Mouse (Mus musculus): ENCODE results near the gene Sall1. TPM values are rescaled to one million over a fixed set of nuclear protein-coding genes. Genes with fewer than 3 reads are reported as not detected.

The Sall1 gene
- polyA plus RNA-seq (2015; fragmentation: Nextera tagmentation; extraction: Ambion mirVana) = 0.10 and 0.21 TPM in 2 replicates

DNA sequence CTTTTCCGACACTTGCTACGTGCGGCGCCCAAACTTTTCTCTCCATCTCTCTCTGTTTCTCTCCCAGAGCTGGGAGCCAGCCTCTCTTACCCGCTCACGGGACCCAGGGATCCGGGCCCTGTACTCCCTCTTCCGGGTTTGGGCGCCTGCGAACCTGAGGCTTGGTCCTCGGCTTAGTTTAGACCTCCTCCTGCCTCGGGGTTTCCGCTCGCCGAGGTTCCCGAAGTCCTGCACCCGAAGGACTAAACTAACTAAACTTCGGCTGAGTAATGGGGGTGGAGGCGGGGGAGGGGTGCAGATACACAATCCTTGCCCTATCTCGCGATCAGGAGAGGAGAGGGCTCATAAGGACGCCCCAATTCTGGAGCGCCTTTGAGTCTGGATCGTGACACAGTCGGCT, at the start of gene Sall1:
Sall1 (minus strand) TSS at position 223 of the 400 bp plus-strand sequence.
- Histone ChIP-seq H3K4me1 (peaks cover 37% of the 10 kb centered on the region), H3K36me3 (no peaks in the 10 kb centered on the region), H3K4me3 (peak within 1 kb of the TSS; percentile 43), H3K9ac (no peak within 1 kb of the TSS; the same call in none of the 2 replicates), H3K9me3 (no peaks in the 10 kb centered on the region), H3K27me3 (peaks cover 99% of the 10 kb centered on the region), H3K4me2 (peak within 1 kb of the TSS; percentile 89), H3K27ac (no peak within 1 kb of the TSS)
- no peak for ATAC-seq (ENCODE audit: borderline replicate concordance, extremely low read depth, low FRiP score, low TSS enrichment)
- WGBS = under 1% methylated on average over 25 of the region's 25 CpGs

DNA sequence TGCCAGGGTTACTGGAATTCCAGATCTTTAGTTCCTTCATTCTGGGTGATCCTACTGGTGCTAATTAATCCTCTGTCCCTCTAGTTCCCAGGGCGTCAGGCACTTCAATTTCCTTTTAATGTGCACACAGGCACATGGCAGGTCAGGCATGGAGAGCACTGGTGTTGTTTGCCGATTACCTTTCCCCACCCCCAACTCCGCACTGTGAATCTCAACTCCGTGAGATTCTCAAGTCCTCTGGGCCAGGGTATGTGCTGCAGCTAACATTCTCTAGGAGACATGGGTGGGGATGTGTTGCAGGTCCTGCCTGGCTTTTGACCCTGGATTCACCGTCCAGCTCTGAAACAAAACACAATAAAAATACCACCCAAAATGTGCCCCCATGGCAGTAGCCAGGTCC, 46.0 kb upstream of the Sall1 start:
- Histone ChIP-seq H3K27me3 (peaks cover 8% of the 10 kb centered on the region; the same call in 1 of the 2 replicates), H3K9me3 (no peaks in the 10 kb centered on the region), H3K36me3 (no peaks in the 10 kb centered on the region), H3K4me2 (no peak overlapping the region), H3K27ac (no peak overlapping the region), H3K4me3 (no peak overlapping the region), H3K9ac (no peak overlapping the region), H3K4me1 (no peaks in the 10 kb centered on the region)
- no peak for ATAC-seq (ENCODE audit: borderline replicate concordance, extremely low read depth, low FRiP score, low TSS enrichment)
- WGBS = 29% methylated on average over 5 of the region's 5 CpGs

DNA sequence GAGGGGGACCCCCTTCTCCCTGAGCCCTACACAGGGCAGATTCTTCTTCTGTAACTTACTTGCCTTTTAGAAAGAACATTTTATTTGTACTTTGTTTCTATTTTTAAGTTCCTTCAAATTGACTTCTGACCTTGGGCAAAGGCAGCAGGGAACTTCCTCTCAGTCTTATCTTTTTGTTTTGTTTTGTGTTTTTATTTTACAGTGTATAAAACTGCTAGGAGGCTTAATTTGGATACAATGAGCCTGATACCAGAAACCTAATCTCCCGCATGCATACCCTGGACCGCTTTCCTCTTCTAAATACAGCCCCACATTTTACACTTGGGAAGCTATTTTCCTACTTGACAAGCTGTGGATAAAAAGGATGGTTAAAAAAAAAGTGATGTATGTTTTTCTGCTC, 35.2 kb upstream of the Sall1 start:
- ATAC-seq (ENCODE audit: borderline replicate concordance, extremely low read depth, low FRiP score, low TSS enrichment) = no peak
- Histone ChIP-seq H3K27ac (no peak overlapping the region), H3K4me3 (no peak overlapping the region), H3K4me2 (no peak overlapping the region), H3K36me3 (no peaks in the 10 kb centered on the region), H3K9ac (no peak overlapping the region), H3K4me1 (no peaks in the 10 kb centered on the region), H3K9me3 (no peaks in the 10 kb centered on the region), H3K27me3 (no peaks in the 10 kb centered on the region)
- 75% methylated on average over 2 of the region's 2 CpGs for WGBS

DNA sequence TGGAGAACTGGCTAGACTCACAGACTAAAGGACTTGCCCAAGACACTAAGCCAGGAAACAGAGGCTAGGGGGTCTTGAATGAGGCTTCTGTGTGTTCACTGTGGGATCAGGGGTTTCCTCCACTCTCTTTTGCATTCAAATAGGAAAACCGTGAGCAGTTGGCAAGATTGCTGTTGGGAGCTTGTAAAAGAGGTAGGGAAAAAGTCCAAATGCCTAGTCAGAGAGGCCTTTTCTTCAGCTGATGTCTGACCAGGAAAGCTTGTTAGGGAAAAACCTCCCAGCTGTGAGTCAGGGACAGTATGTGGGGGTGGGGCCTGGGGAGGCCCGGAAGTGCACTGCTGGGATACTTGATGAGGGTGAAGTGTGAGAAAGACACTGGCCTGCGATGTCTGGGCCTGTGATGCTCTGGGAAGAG, 29.0 kb upstream of the Sall1 start:
- WGBS = 14% methylated on average over 3 of the region's 3 CpGs
- Histone ChIP-seq H3K4me3 (no peak overlapping the region), H3K27me3 (no peaks in the 10 kb centered on the region), H3K36me3 (no peaks in the 10 kb centered on the region), H3K4me1 (no peaks in the 10 kb centered on the region), H3K9me3 (no peaks in the 10 kb centered on the region), H3K27ac (no peak overlapping the region), H3K9ac (no peak overlapping the region), H3K4me2 (no peak overlapping the region)
- ATAC-seq (ENCODE audit: borderline replicate concordance, extremely low read depth, low FRiP score, low TSS enrichment) = no peak

DNA sequence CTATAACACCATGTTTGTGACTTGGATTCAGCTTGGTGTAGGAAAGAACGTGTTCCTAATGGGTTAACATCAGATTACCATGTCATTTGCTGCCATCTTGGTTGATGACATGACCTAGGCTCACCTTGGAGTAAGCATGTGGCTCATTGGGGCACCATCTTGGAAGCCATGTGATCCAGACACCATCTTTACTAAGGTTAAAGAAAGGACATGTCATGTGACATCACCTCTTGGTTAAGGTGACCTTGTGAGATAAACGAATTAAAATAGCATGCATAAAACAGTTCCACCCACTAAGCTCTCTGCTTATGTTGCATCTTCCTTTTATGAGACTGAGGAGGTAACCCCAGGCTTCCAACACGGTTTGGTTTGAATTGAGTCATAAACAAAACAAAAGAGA, 23.5 kb upstream of the Sall1 start:
- no peaks in the 10 kb centered on the region for H3K27me3 ChIP-seq
- no peak overlapping the region for H3K27ac ChIP-seq
- H3K4me1 ChIP-seq = no peaks in the 10 kb centered on the region
- H3K4me2 ChIP-seq = no peak overlapping the region
- no peak overlapping the region for H3K4me3 ChIP-seq
- ATAC-seq (ENCODE audit: borderline replicate concordance, extremely low read depth, low FRiP score, low TSS enrichment) = no peak
- WGBS = 71% methylated on average over 3 of the region's 3 CpGs
- H3K36me3 ChIP-seq = no peaks in the 10 kb centered on the region
- no peak overlapping the region for H3K9ac ChIP-seq
- H3K9me3 ChIP-seq = no peaks in the 10 kb centered on the region

DNA sequence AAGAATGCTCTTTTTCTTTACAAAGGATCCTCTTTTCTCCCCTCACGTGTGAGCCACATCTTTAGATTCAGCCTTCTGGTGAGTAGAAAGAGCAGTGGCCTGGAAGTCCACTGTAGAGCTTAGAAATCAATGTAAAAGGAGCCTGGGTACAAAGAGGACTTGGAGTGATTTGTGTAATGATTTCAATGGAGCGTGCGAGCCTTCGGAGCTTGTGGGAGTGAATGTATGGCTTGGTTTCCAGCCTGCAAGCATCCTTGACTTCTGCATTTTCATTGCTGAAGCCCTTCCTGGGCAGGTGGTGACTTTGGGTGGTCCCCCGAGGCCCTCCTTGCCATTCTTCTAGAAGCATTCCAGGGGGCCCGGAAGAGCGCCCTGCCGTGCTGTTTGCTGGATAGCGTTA, 20.1 kb upstream of the Sall1 start:
- Histone ChIP-seq H3K9ac (no peak overlapping the region), H3K36me3 (no peaks in the 10 kb centered on the region), H3K4me1 (no peaks in the 10 kb centered on the region), H3K4me3 (no peak overlapping the region), H3K4me2 (no peak overlapping the region), H3K27me3 (peaks cover 9% of the 10 kb centered on the region; the same call in 1 of the 2 replicates), H3K9me3 (no peaks in the 10 kb centered on the region), H3K27ac (no peak overlapping the region)
- 66% methylated on average over 9 of the region's 9 CpGs for WGBS
- ATAC-seq (ENCODE audit: borderline replicate concordance, extremely low read depth, low FRiP score, low TSS enrichment) = no peak

DNA sequence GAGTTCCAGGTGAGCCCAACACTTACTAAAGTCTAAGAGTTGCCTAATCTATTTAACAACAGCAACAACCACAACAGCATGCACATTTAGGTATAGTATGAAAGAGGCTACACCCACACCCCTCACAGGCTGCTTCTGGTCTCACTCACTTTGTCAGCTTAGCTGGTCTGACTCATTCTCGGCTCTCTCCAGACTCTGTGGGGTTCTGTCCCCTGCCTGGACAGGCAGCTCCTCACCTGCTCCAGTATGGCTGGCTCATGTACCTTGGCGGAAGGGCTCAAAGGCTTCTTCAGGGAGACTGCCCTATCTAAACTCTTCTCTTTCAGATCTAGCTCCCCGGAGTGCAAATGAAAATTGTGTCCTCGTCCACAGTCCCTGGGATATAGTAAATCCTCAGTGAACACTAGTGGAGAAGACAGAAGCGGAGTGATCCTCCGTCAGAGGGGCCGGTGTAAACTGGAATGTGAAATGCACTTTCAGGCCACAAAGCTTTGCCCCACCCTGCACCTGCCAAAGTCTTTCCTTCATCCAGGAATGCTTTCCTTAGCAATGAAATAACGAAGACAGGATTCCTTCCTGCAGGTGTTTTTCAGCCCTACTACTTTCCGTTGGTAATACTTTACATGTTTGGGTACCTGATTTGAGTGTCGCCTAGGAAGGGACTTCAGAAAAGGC, 19.5 kb upstream of the Sall1 start:
- Histone ChIP-seq H3K9me3 (no peaks in the 10 kb centered on the region), H3K9ac (no peak overlapping the region)

DNA sequence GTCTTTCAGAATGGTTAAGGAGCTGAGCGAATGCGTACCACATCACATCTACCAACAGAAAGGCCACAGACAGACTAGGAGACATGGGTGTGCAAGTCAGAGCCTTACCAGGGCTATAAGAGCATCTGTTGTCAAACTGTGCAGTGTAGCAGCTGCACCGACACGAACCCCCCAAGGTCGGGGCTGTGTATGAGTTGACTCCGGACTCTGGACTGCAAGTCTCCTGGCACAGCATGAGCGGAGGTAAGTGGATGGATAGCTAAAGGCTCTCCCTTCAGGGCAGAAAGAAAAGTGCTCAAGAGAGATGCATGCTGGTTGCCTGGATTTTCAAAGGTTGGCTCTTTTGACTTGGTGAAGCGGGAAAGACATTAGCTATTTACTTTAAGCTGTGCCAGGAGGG, 16.8 kb upstream of the Sall1 start:
- H3K4me1 ChIP-seq = no peaks in the 10 kb centered on the region
- no peak for ATAC-seq (ENCODE audit: borderline replicate concordance, extremely low read depth, low FRiP score, low TSS enrichment)
- no peak overlapping the region for H3K27ac ChIP-seq
- 86% methylated on average over 8 of the region's 8 CpGs for WGBS
- H3K9ac ChIP-seq = no peak overlapping the region
- H3K9me3 ChIP-seq = no peaks in the 10 kb centered on the region
- no peak overlapping the region for H3K4me2 ChIP-seq
- no peak overlapping the region for H3K4me3 ChIP-seq
- no peaks in the 10 kb centered on the region for H3K36me3 ChIP-seq
- peaks cover 20% of the 10 kb centered on the region; the same call in 1 of the 2 replicates for H3K27me3 ChIP-seq

More for the DNA sequence above, 19.5 kb upstream of the Sall1 start:
- Histone ChIP-seq H3K4me1 (no peaks in the 10 kb centered on the region), H3K36me3 (no peaks in the 10 kb centered on the region), H3K27ac (no peak overlapping the region), H3K4me3 (no peak overlapping the region), H3K27me3 (peaks cover 11% of the 10 kb centered on the region; the same call in 1 of the 2 replicates), H3K4me2 (no peak overlapping the region)
- WGBS = 76% methylated on average over 10 of the region's 10 CpGs
- ATAC-seq (ENCODE audit: borderline replicate concordance, extremely low read depth, low FRiP score, low TSS enrichment) = no peak

DNA sequence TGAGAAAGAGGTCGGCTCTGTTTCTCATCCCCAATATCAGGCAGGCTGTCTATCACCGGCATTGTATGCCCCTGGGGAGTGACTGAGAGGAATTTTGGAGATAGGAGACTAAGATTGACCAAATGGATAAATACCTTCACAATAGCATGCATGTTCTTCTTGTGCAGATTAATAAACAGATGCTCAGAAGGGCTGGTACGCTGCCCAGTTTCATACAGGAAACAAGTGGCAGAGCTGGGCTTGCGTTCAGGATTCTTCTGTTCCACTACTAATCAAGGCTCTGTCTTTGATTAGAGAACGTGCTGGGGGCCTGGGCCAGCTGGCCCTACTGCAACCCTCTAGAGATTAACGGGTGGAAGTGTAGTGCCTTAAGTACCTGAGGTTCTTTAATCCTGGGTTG, 15.5 kb upstream of the Sall1 start:
- H3K36me3 ChIP-seq = no peaks in the 10 kb centered on the region
- ATAC-seq (ENCODE audit: borderline replicate concordance, extremely low read depth, low FRiP score, low TSS enrichment) = no peak

DNA sequence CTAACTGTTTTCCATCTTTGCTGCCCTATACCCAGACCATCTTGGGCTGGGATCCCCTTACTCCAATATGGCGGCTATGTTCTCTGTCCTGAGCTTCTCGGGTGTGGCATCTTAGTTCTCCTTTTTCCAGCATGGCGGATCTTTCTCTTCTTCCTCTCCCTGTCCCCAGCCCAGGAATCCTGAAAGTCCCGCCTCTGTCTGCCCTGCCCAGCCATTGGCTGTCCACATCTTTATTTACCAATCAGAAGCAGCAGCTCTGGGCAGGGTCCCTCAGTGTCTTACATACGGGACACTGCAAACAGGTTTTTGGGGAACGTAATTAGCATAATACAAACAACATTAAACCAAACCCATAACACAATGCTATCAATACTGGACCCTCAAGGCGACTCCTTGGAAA, 8.9 kb upstream of the Sall1 start:
- Histone ChIP-seq H3K4me2 (no peak overlapping the region), H3K9ac (no peak overlapping the region), H3K27ac (no peak overlapping the region), H3K36me3 (no peaks in the 10 kb centered on the region), H3K27me3 (peaks cover 79% of the 10 kb centered on the region), H3K4me1 (no peaks in the 10 kb centered on the region), H3K4me3 (no peak overlapping the region), H3K9me3 (no peaks in the 10 kb centered on the region)
- ATAC-seq (ENCODE audit: borderline replicate concordance, extremely low read depth, low FRiP score, low TSS enrichment) = no peak
- WGBS = 89% methylated on average over 7 of the region's 7 CpGs

More for the DNA sequence above, 15.5 kb upstream of the Sall1 start:
- Histone ChIP-seq H3K27me3 (peaks cover 31% of the 10 kb centered on the region; the same call in 1 of the 2 replicates), H3K4me3 (no peak overlapping the region), H3K4me1 (no peaks in the 10 kb centered on the region), H3K27ac (no peak overlapping the region), H3K9me3 (no peaks in the 10 kb centered on the region), H3K9ac (no peak overlapping the region), H3K4me2 (no peak overlapping the region)
- WGBS = 45% methylated on average over 6 of the region's 6 CpGs

DNA sequence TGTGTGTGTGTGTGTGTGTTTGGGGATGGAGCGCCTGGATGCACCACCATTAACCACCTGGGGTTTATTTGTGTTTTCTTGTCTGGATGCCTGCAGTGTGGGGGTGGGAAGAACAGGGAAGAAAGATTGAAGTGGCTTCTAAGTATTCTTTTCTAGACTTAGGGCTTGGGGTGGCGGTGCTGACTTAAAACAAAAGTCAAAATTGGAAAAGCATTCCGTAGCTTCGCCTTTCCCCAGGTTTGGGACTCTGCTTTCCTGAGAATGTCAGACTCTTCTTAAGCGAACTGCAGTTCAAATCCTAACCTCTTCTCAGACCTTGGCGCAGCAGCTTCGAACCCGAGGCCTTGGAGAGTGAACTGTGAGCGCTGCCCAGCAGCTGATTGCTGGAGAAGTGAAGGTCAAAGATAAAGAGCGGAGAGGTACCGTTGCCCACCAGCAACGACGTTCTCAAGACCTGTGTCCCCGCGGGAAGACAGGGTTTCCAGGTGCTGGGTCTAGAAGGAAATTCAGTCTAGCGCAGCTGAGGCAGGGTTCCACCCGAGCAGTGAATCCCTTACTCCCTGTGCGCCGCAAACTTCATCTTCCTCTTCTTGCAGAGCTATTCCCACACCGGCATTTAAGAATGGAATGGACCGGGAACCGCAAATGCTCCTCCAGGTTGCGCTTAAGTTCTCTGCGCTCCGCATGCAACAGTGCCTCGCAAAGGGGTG, 2.8 kb upstream of the Sall1 start:
- no peaks in the 10 kb centered on the region for H3K9me3 ChIP-seq
- peaks cover 99% of the 10 kb centered on the region for H3K27me3 ChIP-seq
- H3K27ac ChIP-seq = no peak overlapping the region
- no peak for ATAC-seq (ENCODE audit: borderline replicate concordance, extremely low read depth, low FRiP score, low TSS enrichment)
- H3K36me3 ChIP-seq = no peaks in the 10 kb centered on the region
- no peak overlapping the region for H3K4me3 ChIP-seq
- H3K4me2 ChIP-seq = no peak overlapping the region
- peaks cover 27% of the 10 kb centered on the region for H3K4me1 ChIP-seq
- no peak overlapping the region for H3K9ac ChIP-seq
- WGBS = 2% methylated on average over 26 of the region's 26 CpGs

DNA sequence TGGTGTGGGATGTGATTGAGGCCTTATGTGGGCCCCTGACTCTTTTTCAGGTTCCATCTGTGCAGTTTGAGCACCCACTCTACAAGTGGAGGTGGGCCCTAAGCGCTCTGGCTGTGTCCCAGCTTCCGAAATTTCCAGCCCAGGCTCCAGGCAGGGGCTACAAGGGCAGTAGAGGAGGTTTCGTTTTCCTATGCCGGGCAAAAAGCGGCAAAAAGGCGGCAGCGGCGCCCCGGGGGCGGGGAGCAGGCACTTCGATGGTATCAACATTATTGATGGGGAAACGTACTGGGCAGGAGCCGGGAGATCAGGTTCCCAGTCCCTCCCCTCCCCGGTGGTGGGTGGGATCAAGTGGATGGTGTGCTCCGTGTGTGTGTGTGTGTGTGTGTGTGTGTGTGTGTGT, 2.3 kb upstream of the Sall1 start:
- no peaks in the 10 kb centered on the region for H3K36me3 ChIP-seq
- ATAC-seq (ENCODE audit: borderline replicate concordance, extremely low read depth, low FRiP score, low TSS enrichment) = no peak

More for the DNA sequence above, 2.3 kb upstream of the Sall1 start:
- Histone ChIP-seq H3K9me3 (no peaks in the 10 kb centered on the region), H3K27ac (no peak overlapping the region), H3K4me2 (peak overlapping the region; percentile 32; the same call in 1 of the 2 replicates), H3K9ac (no peak overlapping the region), H3K27me3 (peaks cover 99% of the 10 kb centered on the region), H3K4me1 (peaks cover 33% of the 10 kb centered on the region), H3K4me3 (0 out of 2 replicates have a peak overlapping the region, but pooled peaks have one; percentile 13)
- WGBS = under 1% methylated on average over 14 of the region's 15 CpGs
